Mouse (Mus musculus): ENCODE results near the gene Actn2. TPM values are rescaled to one million over a fixed set of nuclear protein-coding genes. Genes with fewer than 3 reads are reported as not detected.

Gene Actn2
- polyA plus RNA-seq, 1 experiment from 2014 or later: 3.8 TPM

DNA sequence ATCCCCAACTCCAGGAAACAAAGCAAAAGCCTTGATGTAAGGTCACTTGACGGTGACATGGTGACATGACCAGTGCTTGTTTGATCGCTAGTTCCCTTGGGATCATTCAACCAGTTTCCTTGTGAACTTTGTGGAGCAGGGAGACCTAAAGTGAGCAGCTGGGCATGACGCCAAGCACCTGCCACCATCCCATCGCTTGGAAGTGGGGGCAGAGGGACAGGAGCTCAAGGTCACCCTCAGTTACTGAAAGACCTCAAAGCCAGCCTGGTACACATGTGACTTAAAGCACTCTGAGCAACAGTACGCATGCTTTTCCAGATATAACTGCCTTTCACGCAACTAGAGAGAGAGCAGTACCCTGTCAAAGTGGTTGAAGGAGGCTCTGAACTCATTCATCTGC lies 65.8 kb downstream of the Actn2 start:
- ATAC-seq: no peak
- Histone ChIP-seq H3K27ac (ENCODE audit: low read depth, low read length) (no peak overlapping the region), H3K4me1 (ENCODE audit: control insufficient read depth, insufficient read depth, low read depth, low read length) (no peaks in the 10 kb centered on the region), H3K4me2 (ENCODE audit: low read length) (no peak overlapping the region), H3K36me3 (ENCODE audit: control insufficient read depth, insufficient read depth, low read length) (no peaks in the 10 kb centered on the region), H3K9ac (ENCODE audit: low read depth, low read length) (no peak overlapping the region), H3K27me3 (replicated peaks; ENCODE audit: control insufficient read depth, insufficient read depth, low read length) (no peaks in the 10 kb centered on the region), H3K4me3 (ENCODE audit: low read length) (no peak overlapping the region), H3K9me3 (ENCODE audit: control insufficient read depth, low read length) (no peaks in the 10 kb centered on the region)
- WGBS: 72% methylated on average over 6 of the region's 6 CpGs

DNA sequence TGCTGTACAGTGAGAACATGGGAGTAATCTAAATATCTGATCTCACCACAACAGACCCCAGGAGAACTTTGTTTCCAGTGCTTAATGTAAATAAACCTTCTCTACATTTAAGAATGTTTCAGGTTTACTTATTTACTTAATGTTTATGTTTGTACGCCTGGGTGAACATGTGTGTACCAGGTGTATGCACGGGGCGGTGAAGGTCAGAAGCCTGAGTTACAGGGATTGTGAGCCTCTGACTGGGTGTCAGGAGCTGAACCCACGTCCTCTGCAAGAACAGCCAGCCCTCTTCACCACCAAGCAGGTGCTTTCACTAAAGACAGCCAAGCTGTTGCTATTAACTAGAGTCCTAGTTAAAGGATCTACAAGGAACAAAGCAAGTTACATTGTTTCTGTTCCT lies 66.3 kb downstream of the Actn2 start:
- Histone ChIP-seq H3K27ac (ENCODE audit: low read depth, low read length) (no peak overlapping the region), H3K9me3 (ENCODE audit: control insufficient read depth, low read length) (no peaks in the 10 kb centered on the region), H3K27me3 (replicated peaks; ENCODE audit: control insufficient read depth, insufficient read depth, low read length) (no peaks in the 10 kb centered on the region), H3K4me2 (ENCODE audit: low read length) (no peak overlapping the region), H3K36me3 (ENCODE audit: control insufficient read depth, insufficient read depth, low read length) (no peaks in the 10 kb centered on the region), H3K9ac (ENCODE audit: low read depth, low read length) (no peak overlapping the region), H3K4me1 (ENCODE audit: control insufficient read depth, insufficient read depth, low read depth, low read length) (no peaks in the 10 kb centered on the region), H3K4me3 (ENCODE audit: low read length) (no peak overlapping the region)
- WGBS: 83% methylated on average over 4 of the region's 4 CpGs
- ATAC-seq: no peak

DNA sequence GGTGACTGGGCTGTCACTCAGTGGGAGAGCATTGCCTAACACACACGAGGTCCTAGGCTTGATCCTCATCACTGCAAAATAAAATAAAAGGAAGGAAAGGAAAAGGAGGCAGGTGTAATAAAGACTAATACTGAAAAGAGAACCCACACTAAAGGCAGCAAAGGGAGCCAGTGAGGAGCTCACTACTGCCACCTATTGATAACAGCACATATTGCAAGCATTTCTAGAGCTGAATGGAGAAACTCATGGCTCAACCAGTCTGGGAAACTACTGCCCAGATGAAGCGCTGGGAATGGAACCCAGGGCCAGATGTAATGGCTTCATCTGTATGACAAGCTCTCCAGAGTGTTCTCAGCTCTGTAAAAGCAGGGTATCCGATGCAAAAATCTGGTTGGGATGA lies 67.6 kb downstream of the Actn2 start:
- no peak for ATAC-seq
- Histone ChIP-seq H3K27me3 (replicated peaks; ENCODE audit: control insufficient read depth, insufficient read depth, low read length) (no peaks in the 10 kb centered on the region), H3K9me3 (ENCODE audit: control insufficient read depth, low read length) (no peaks in the 10 kb centered on the region), H3K9ac (ENCODE audit: low read depth, low read length) (no peak overlapping the region), H3K36me3 (ENCODE audit: control insufficient read depth, insufficient read depth, low read length) (peaks cover 3% of the 10 kb centered on the region; the same call in 1 of the 2 replicates), H3K4me3 (ENCODE audit: low read length) (no peak overlapping the region), H3K27ac (ENCODE audit: low read depth, low read length) (no peak overlapping the region), H3K4me2 (ENCODE audit: low read length) (no peak overlapping the region), H3K4me1 (ENCODE audit: control insufficient read depth, insufficient read depth, low read depth, low read length) (no peaks in the 10 kb centered on the region)
- WGBS: 57% methylated on average over 3 of the region's 3 CpGs

DNA sequence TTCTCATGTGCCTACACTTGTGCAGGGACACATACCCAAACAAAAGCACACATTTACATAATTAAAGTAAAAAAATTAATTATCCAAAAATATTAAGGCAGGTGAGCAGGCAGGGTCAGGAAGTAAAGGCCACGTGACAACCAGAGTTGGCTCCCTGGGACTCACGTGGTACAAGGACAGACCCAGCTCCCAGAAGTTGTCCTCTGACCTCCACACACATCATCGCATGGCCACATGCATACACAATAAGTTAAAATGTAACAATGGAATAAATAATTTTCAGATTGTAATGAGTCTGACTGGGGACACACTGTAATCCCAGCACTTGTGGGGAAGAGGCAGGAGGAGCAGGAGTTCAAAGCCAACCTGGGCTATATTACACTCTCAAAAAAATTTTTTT lies 72.6 kb downstream of the Actn2 start:
- Histone ChIP-seq H3K27me3 (replicated peaks; ENCODE audit: control insufficient read depth, insufficient read depth, low read length) (no peaks in the 10 kb centered on the region), H3K4me1 (ENCODE audit: control insufficient read depth, insufficient read depth, low read depth, low read length) (no peaks in the 10 kb centered on the region), H3K4me2 (ENCODE audit: low read length) (no peak overlapping the region), H3K9ac (ENCODE audit: low read depth, low read length) (no peak overlapping the region), H3K27ac (ENCODE audit: low read depth, low read length) (no peak overlapping the region), H3K9me3 (ENCODE audit: control insufficient read depth, low read length) (no peaks in the 10 kb centered on the region), H3K36me3 (ENCODE audit: control insufficient read depth, insufficient read depth, low read length) (peaks cover 3% of the 10 kb centered on the region; the same call in 1 of the 2 replicates), H3K4me3 (ENCODE audit: low read length) (no peak overlapping the region)
- no peak for ATAC-seq
- 89% methylated on average over 3 of the region's 3 CpGs for WGBS

DNA sequence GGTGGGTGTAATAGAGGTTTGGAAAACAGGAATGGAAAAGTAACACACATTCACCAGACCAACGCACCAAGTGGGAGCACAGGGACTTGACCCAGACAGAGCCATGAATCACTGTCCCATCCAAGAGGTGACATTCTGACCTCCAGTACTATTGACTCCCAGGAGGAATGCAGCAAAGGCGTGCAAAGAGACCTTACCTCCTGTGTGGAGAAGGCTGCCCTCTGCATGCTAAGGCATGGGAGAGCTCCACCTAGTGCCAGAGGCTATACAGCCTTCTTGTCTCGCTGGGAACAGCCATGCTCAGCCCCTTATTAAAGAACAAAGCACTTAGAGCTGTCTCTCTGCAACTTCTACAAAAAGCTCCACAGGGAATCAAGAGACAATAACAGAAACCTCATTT lies 73.5 kb downstream of the Actn2 start:
- Histone ChIP-seq H3K9ac (ENCODE audit: low read depth, low read length) (no peak overlapping the region), H3K9me3 (ENCODE audit: control insufficient read depth, low read length) (no peaks in the 10 kb centered on the region), H3K27ac (ENCODE audit: low read depth, low read length) (no peak overlapping the region), H3K4me1 (ENCODE audit: control insufficient read depth, insufficient read depth, low read depth, low read length) (no peaks in the 10 kb centered on the region), H3K27me3 (replicated peaks; ENCODE audit: control insufficient read depth, insufficient read depth, low read length) (no peaks in the 10 kb centered on the region), H3K36me3 (ENCODE audit: control insufficient read depth, insufficient read depth, low read length) (peaks cover 3% of the 10 kb centered on the region; the same call in 1 of the 2 replicates), H3K4me2 (ENCODE audit: low read length) (no peak overlapping the region), H3K4me3 (ENCODE audit: low read length) (no peak overlapping the region)
- no peak for ATAC-seq
- 30% methylated on average over 3 of the region's 3 CpGs for WGBS

DNA sequence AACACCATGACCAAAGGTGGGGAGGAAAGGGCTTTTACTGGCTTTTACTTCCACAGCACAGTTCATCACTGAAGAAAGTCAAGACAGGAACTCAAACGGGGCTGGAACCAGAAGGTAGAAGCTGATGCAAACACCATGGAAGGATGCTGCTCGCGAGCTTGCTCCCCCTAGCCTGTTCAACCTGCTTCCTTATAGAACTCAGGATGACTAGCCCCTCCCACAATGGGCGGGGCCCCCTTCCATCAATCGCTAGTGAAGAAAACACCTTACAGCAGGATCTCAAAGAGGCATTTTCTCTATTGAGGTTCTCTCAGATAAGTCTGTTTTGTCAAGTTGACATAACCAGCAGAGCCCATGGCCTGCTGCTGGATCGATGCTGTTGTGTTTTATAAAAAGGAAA lies 76.6 kb downstream of the Actn2 start:
- Histone ChIP-seq H3K4me2 (ENCODE audit: low read length) (no peak overlapping the region), H3K27ac (ENCODE audit: low read depth, low read length) (no peak overlapping the region), H3K27me3 (replicated peaks; ENCODE audit: control insufficient read depth, insufficient read depth, low read length) (no peaks in the 10 kb centered on the region), H3K9me3 (ENCODE audit: control insufficient read depth, low read length) (peaks cover 3% of the 10 kb centered on the region; the same call in 1 of the 2 replicates), H3K4me1 (ENCODE audit: control insufficient read depth, insufficient read depth, low read depth, low read length) (no peaks in the 10 kb centered on the region), H3K4me3 (ENCODE audit: low read length) (no peak overlapping the region), H3K36me3 (ENCODE audit: control insufficient read depth, insufficient read depth, low read length) (peaks cover 3% of the 10 kb centered on the region; the same call in 1 of the 2 replicates), H3K9ac (ENCODE audit: low read depth, low read length) (no peak overlapping the region)
- 78% methylated on average over 6 of the region's 6 CpGs for WGBS
- ATAC-seq: no peak

DNA sequence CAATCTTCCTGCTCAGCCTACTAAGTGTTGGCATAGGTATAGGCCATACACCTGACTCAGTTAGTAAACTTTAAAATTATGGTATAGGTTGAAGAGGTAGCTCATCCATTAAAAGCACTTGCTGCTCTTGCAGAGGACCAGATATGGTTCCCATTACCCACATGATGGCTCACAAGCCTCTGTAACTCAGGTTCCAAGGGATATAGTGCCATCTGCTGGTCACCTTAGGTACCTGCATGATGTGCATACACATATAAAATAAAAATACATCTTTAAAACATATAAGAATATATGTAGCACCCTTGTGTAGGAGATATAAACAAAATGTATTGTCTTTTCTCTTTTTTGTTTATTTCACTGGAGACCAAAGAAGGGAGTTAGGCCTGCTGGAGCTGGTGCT lies 79.1 kb downstream of the Actn2 start:
- H3K27me3 ChIP-seq (replicated peaks; ENCODE audit: control insufficient read depth, insufficient read depth, low read length): no peaks in the 10 kb centered on the region
- no peak overlapping the region for H3K27ac ChIP-seq (ENCODE audit: low read depth, low read length)
- ATAC-seq: no peak
- no peaks in the 10 kb centered on the region for H3K36me3 ChIP-seq (ENCODE audit: control insufficient read depth, insufficient read depth, low read length)
- H3K4me3 ChIP-seq (ENCODE audit: low read length): no peak overlapping the region
- peaks cover 4% of the 10 kb centered on the region for H3K4me1 ChIP-seq (ENCODE audit: control insufficient read depth, insufficient read depth, low read depth, low read length)
- peaks cover 3% of the 10 kb centered on the region; the same call in 1 of the 2 replicates for H3K9me3 ChIP-seq (ENCODE audit: control insufficient read depth, low read length)
- H3K9ac ChIP-seq (ENCODE audit: low read depth, low read length): no peak overlapping the region
- no peak overlapping the region for H3K4me2 ChIP-seq (ENCODE audit: low read length)

DNA sequence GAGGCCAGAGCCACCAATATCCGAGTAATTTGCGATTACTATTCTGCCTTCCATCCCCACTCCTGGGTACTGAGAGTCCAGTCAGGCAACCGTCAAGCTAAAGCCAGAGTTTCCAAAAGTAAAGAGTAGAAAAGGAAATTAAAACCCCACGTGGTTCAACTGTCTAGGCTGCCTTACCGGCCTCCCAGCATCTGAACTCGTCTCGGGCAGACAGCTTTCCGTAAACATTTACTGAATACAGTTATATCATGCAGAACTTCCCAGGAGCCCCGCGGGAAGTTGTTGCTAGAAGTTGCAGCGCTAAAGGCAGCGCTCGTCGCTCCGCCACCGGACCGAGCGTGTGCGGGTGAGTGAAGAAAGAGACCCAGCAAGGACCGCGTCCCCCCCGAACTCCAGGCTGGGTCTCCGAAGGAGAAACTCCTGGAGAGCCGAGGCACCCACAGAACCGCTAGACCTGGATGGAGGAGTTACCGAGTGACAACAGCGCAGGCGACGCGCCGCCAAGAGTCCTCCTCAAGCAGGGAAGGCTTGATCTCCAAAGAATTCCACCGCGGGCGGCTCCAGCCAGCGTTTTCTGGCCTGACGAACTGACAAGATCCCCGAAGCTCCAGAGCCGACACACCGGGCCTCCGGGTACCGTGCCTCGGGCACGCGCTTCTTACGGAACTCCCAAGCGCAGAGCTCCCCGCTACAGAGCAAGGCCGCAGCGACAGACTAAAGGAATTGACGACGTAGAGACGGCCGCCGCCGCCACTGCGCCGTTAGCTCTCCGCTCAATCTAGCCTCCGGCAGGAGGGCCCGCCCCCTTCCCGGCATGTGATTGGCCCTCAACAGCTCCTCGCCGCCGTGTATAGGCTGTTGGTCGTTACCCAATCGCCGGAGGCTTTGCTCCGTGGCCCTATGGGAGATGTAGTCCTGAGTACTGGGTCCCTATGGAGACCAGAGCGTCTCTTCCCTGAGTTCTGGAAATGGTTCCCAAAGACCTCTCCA lies 82.9 kb downstream of the Actn2 start, which contains the start of gene Mtr:
Gene Mtr (minus strand): TSS at position 723 of the 990 bp plus-strand sequence.
- Histone ChIP-seq H3K9me3 (ENCODE audit: control insufficient read depth, low read length) (peaks cover 3% of the 10 kb centered on the region; the same call in 1 of the 2 replicates), H3K4me1 (ENCODE audit: control insufficient read depth, insufficient read depth, low read depth, low read length) (peaks cover 13% of the 10 kb centered on the region), H3K36me3 (ENCODE audit: control insufficient read depth, insufficient read depth, low read length) (no peaks in the 10 kb centered on the region), H3K27me3 (replicated peaks; ENCODE audit: control insufficient read depth, insufficient read depth, low read length) (no peaks in the 10 kb centered on the region), H3K4me3 (ENCODE audit: low read length) (peak within 1 kb of the TSS; percentile 76), H3K9ac (ENCODE audit: low read depth, low read length) (peak within 1 kb of the TSS; percentile 77), H3K27ac (ENCODE audit: low read depth, low read length) (peak within 1 kb of the TSS; percentile 90), H3K4me2 (ENCODE audit: low read length) (peak within 1 kb of the TSS; percentile 55)
- WGBS: under 1% methylated on average over 69 of the region's 69 CpGs
- peak; percentile 100 for ATAC-seq

DNA sequence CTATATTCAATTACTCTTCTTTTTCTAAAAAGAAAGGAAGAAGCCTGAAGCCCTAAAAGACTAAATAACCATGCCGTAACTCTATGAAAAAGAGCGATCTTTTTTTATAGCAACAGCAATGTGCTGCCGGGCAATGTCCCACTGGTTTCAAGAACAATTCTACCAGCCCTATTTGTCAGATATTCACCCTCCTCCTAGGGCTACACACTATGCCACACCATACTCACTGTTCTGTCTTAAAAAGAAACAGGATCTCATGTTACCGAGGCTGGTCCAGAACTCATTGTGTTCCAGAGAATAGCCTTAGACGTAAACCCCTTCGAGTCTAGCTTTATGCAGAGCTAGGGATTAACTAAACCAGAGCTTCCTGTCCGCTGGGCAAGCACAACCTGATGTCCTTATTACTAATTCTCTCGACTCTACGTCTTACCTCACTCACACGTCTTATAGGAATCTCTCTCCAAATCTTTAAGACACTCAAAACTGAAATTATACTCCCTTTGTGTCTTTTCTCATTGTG lies 83.6 kb downstream of the Actn2 start:
- Histone ChIP-seq H3K27ac (ENCODE audit: low read depth, low read length) (no peak overlapping the region), H3K4me1 (ENCODE audit: control insufficient read depth, insufficient read depth, low read depth, low read length) (peaks cover 13% of the 10 kb centered on the region), H3K27me3 (replicated peaks; ENCODE audit: control insufficient read depth, insufficient read depth, low read length) (no peaks in the 10 kb centered on the region), H3K36me3 (ENCODE audit: control insufficient read depth, insufficient read depth, low read length) (no peaks in the 10 kb centered on the region), H3K9me3 (ENCODE audit: control insufficient read depth, low read length) (peaks cover 3% of the 10 kb centered on the region; the same call in 1 of the 2 replicates), H3K9ac (ENCODE audit: low read depth, low read length) (peak overlapping the region; percentile 77; the same call in 1 of the 2 replicates), H3K4me2 (ENCODE audit: low read length) (peak overlapping the region; percentile 55), H3K4me3 (ENCODE audit: low read length) (peak overlapping the region; percentile 76)
- no peak for ATAC-seq
- WGBS: 12% methylated on average over 10 of the region's 10 CpGs

Measured in hindbrain, embryonic 16.5 days (tissue).